Mouse (Mus musculus) bone marrow macrophage, adult 2 months (primary cell): ENCODE results near the gene Myo5c.

Experiments used
- CTCF ChIP-seq: IDR thresholded peaks from 2 replicates; pipeline ENCODE4 v1.5.1; 2012; ENCODE audit warnings: low read depth, mild to moderate bottlenecking, low read length, moderate library complexity
- POLR2A ChIP-seq: IDR thresholded peaks from 2 replicates; pipeline ENCODE4 v1.6.1; 2012; ENCODE audit warnings: mild to moderate bottlenecking, low read depth, low read length, borderline replicate concordance

- TF ChIP-seq POLR2A (no peak), CTCF (no peak)
These were observed 29.8 kb upstream of the Myo5c start for GRCm38 (mm10) chr9:75202036-75202435.
